Mouse (Mus musculus) neural tube, embryonic 11.5 days (tissue): ENCODE data around the gene Vmn1r1. TPM values are rescaled to one million over a fixed set of nuclear protein-coding genes. Genes with fewer than 3 reads are reported as not detected.
A peak's percentile ranks its signal among the peaks of the same experiment; 100 is the strongest.

ENCODE experiments used
- ATAC-seq: fragments of 200-750 bp; cut with Nextera tagmentation; 2 replicates; pipeline ENCODE4 v1.8.0; 2017; ENCODE audit warnings: moderate number of reproducible peaks, mild to moderate bottlenecking, moderate TSS enrichment, moderate library complexity; ENCODE audit not compliant: insufficient read depth, low FRiP score, low TSS enrichment
- DNase-seq: peaks from one replicate; pipeline ENCODE4 v3.0.0-alpha.2; 2015; ENCODE audit warnings: low spot score
- H3K27ac ChIP-seq: fragments of 300-500 bp; sonication (generic); 2 replicates; pipeline ENCODE4 v1.5.1; 2014; ENCODE audit warnings: low read depth, mild to moderate bottlenecking, low read length
- H3K27me3 ChIP-seq: fragments of 300-500 bp; sonication (generic); 2 replicates; pipeline ENCODE4 v1.6.1; 2014; ENCODE audit warnings: mild to moderate bottlenecking, low read length, mixed read lengths; ENCODE audit not compliant: control insufficient read depth, insufficient read depth
- H3K36me3 ChIP-seq: fragments of 300-500 bp; sonication (generic); 2 replicates; pipeline ENCODE4 v1.6.1; 2014; ENCODE audit warnings: mild to moderate bottlenecking, low read length, moderate library complexity, mixed read lengths; ENCODE audit not compliant: control insufficient read depth, insufficient read depth
- H3K4me1 ChIP-seq: fragments of 300-500 bp; sonication (generic); 2 replicates; pipeline ENCODE4 v1.6.1; 2014; ENCODE audit warnings: low read length, mixed read lengths; ENCODE audit not compliant: control insufficient read depth, insufficient read depth
- H3K4me2 ChIP-seq: fragments of 300-500 bp; sonication (generic); 2 replicates; pipeline ENCODE4 v1.6.1; 2014; ENCODE audit warnings: low read depth, mild to moderate bottlenecking, moderate library complexity
- H3K4me3 ChIP-seq: fragments of 300-500 bp; sonication (generic); 2 replicates; pipeline ENCODE4 v1.5.1; 2014; ENCODE audit warnings: low read depth, low read length
- H3K9ac ChIP-seq: fragments of 300-500 bp; sonication (generic); 2 replicates; pipeline ENCODE4 v1.6.1; 2014; ENCODE audit warnings: mild to moderate bottlenecking, low read length
- H3K9me3 ChIP-seq: fragments of 300-500 bp; sonication (generic); 2 replicates; pipeline ENCODE4 v1.6.1; 2016; ENCODE audit warnings: low read length; ENCODE audit not compliant: control insufficient read depth
- WGBS: fragments of 180-500 bp; shearing (Covaris S2); extraction: QIAGEN DNeasy Blood & Tissue Kit; methylation state at CpG from one replicate; pipeline ENCODE4 v1.1.7; 2014; 5-methylcytosine and 5-hydroxymethylcytosine counted together
- polyA plus RNA-seq: library from polyadenylated mRNA; unstranded; fragments of >200 nt; fragmentation: Nextera tagmentation; extraction: Ambion mirVana; gene quantifications from 2 replicates; pipeline ENCODE4 v1.2.1, GENCODE M21; 2014

Vmn1r1 gene
- polyA plus RNA-seq, 1 experiment from 2014 or later, result not detected

GRCm38 (mm10) chr1:182142725-182143124 is 21.6 kb downstream of the Vmn1r1 start:
- no peak for ATAC-seq
- H3K27ac ChIP-seq, result no peak overlapping the region
- H3K9ac ChIP-seq, result no peak overlapping the region
- no peak overlapping the region for H3K4me2 ChIP-seq
- H3K4me1 ChIP-seq, result no peaks in the 10 kb centered on the region
- H3K4me3 ChIP-seq, result no peak overlapping the region
- WGBS, result 95% methylated on average over 13 of the region's 13 CpGs
- no peak for DNase-seq
- H3K27me3 ChIP-seq, result no peaks in the 10 kb centered on the region
- H3K36me3 ChIP-seq, result no peaks in the 10 kb centered on the region
- no peaks in the 10 kb centered on the region for H3K9me3 ChIP-seq

- Histone ChIP-seq H3K4me1 (no peaks in the 10 kb centered on the region), H3K27ac (no peak overlapping the region), H3K27me3 (no peaks in the 10 kb centered on the region), H3K4me3 (no peak overlapping the region), H3K9ac (no peak overlapping the region), H3K9me3 (no peaks in the 10 kb centered on the region), H3K36me3 (no peaks in the 10 kb centered on the region), H3K4me2 (no peak overlapping the region)
- DNase-seq (peak; percentile 82), ATAC-seq (no peak)
- 4% methylated on average over 6 of the region's 6 CpGs for WGBS
Observed at GRCm38 (mm10) chr1:182140370-182140769, 23.9 kb downstream of the Vmn1r1 start.

- WGBS, result 33% methylated on average over 9 of the region's 9 CpGs
Observed at GRCm38 (mm10) chr1:182139937-182140336, 24.3 kb downstream of the Vmn1r1 start.

GRCm38 (mm10) chr1:182138172-182138571 is 26.1 kb downstream of the Vmn1r1 start:
- no peaks in the 10 kb centered on the region for H3K4me1 ChIP-seq
- H3K36me3 ChIP-seq, result no peaks in the 10 kb centered on the region
- H3K9me3 ChIP-seq, result no peaks in the 10 kb centered on the region
- peak; percentile 22 for DNase-seq
- no peak overlapping the region for H3K4me2 ChIP-seq
- no peak overlapping the region for H3K27ac ChIP-seq
- H3K27me3 ChIP-seq, result no peaks in the 10 kb centered on the region
- ATAC-seq, result no peak
- WGBS, result 60% methylated on average over 8 of the region's 8 CpGs
- no peak overlapping the region for H3K4me3 ChIP-seq
- no peak overlapping the region for H3K9ac ChIP-seq

More at GRCm38 (mm10) chr1:182139937-182140336, 24.3 kb downstream of the Vmn1r1 start:
- Histone ChIP-seq H3K4me2 (no peak overlapping the region), H3K27me3 (no peaks in the 10 kb centered on the region), H3K27ac (no peak overlapping the region), H3K4me1 (no peaks in the 10 kb centered on the region), H3K9me3 (no peaks in the 10 kb centered on the region), H3K9ac (no peak overlapping the region), H3K36me3 (no peaks in the 10 kb centered on the region), H3K4me3 (no peak overlapping the region)
- DNase-seq, result no peak
- no peak for ATAC-seq

- whole genome bisulfite sequencing, result 52% methylated on average over 28 of the region's 28 CpGs
- H3K27me3 ChIP-seq, result no peaks in the 10 kb centered on the region
- ATAC-seq (0 out of 2 replicates have a peak, but pooled peaks have one; percentile 28), DNase-seq (peak; percentile 40)
- no peaks in the 10 kb centered on the region for H3K36me3 ChIP-seq
- no peak overlapping the region for H3K9ac ChIP-seq
- no peaks in the 10 kb centered on the region for H3K4me1 ChIP-seq
- no peak overlapping the region for H3K4me3 ChIP-seq
- no peaks in the 10 kb centered on the region for H3K9me3 ChIP-seq
- 0 out of 2 replicates have a peak overlapping the region, but pooled peaks have one; percentile 12 for H3K4me2 ChIP-seq
- no peak overlapping the region for H3K27ac ChIP-seq
Observed at GRCm38 (mm10) chr1:182137204-182138125, 26.8 kb downstream of the Vmn1r1 start.

GRCm38 (mm10) chr1:182130830-182131229 is 33.5 kb downstream of the Vmn1r1 start:
- Histone ChIP-seq H3K27ac (no peak overlapping the region), H3K9me3 (no peaks in the 10 kb centered on the region), H3K4me2 (no peak overlapping the region), H3K9ac (no peak overlapping the region), H3K4me3 (no peak overlapping the region), H3K4me1 (peaks cover 1% of the 10 kb centered on the region), H3K36me3 (peaks cover 2% of the 10 kb centered on the region; the same call in 1 of the 2 replicates), H3K27me3 (no peaks in the 10 kb centered on the region)
- WGBS, result 51% methylated on average over 2 of the region's 2 CpGs
- no peak for ATAC-seq
- DNase-seq, result no peak

- Histone ChIP-seq H3K4me2 (peak overlapping the region; percentile 64), H3K9ac (peak overlapping the region; percentile 80), H3K9me3 (no peaks in the 10 kb centered on the region), H3K4me3 (peak overlapping the region; percentile 85), H3K4me1 (peaks cover 6% of the 10 kb centered on the region), H3K27me3 (no peaks in the 10 kb centered on the region), H3K27ac (peak overlapping the region; percentile 69), H3K36me3 (no peaks in the 10 kb centered on the region; the same call in 1 of the 2 replicates)
- peak; percentile 87 for DNase-seq
- WGBS, result under 1% methylated on average over 31 of the region's 33 CpGs
- ATAC-seq, result peak; percentile 94
Observed at GRCm38 (mm10) chr1:182124924-182125368, 39.3 kb downstream of the Vmn1r1 start.

- DNase-seq, result peak; percentile 99
- Histone ChIP-seq H3K4me1 (peaks cover 6% of the 10 kb centered on the region), H3K4me3 (peak within 1 kb of the TSS; percentile 85), H3K4me2 (peak within 1 kb of the TSS; percentile 64), H3K9me3 (no peaks in the 10 kb centered on the region), H3K27ac (peak within 1 kb of the TSS; percentile 69), H3K9ac (peak within 1 kb of the TSS; percentile 80), H3K36me3 (no peaks in the 10 kb centered on the region; the same call in 1 of the 2 replicates), H3K27me3 (no peaks in the 10 kb centered on the region)
- ATAC-seq, result peak; percentile 97
- 1% methylated on average over 34 of the region's 37 CpGs for WGBS
Observed at GRCm38 (mm10) chr1:182124506-182124905, 39.8 kb downstream of the Vmn1r1 start, which contains the start of gene Srp9. TSS of gene Srp9 (plus strand) at chr1:182124737.
